ENCODE assay signal across 22 mouse cellular contexts in genomic region chr5:32177737-32178136, GRCm38 (mm10). TPM values are rescaled to one million over a fixed set of nuclear protein-coding genes. Genes with fewer than 3 reads are reported as not detected.
"Had no signal": no experiment of that assay in that cellular context is flagged by ENCODE, and none has a peak within 500 bp of the region (broad histone marks: within the 10 kb centered on the region; RNA-seq: fewer than 3 reads in every experiment).

No protein-coding gene starts in this region.

- H3K27ac ChIP-seq: liver, embryonic 14.5 days; midbrain, embryonic 10.5 days; midbrain, embryonic 13.5 days; midbrain, embryonic 15.5 days; neural tube, embryonic 13.5 days; neural tube, embryonic 15.5 days; stomach, embryonic 15.5 days; stomach, postnatal 0 days had no signal

- H3K4me2 ChIP-seq: lung, embryonic 14.5 days; midbrain, embryonic 13.5 days; midbrain, embryonic 15.5 days; neural tube, embryonic 13.5 days; neural tube, embryonic 15.5 days; stomach, embryonic 15.5 days had no signal

- H3K9ac ChIP-seq: liver, embryonic 14.5 days; lung, embryonic 14.5 days; midbrain, embryonic 13.5 days; midbrain, embryonic 15.5 days; neural tube, embryonic 13.5 days; neural tube, embryonic 15.5 days; stomach, embryonic 15.5 days had no signal

- H3K36me3 ChIP-seq: midbrain, embryonic 10.5 days; midbrain, embryonic 13.5 days; midbrain, embryonic 15.5 days; neural tube, embryonic 13.5 days; neural tube, embryonic 15.5 days; stomach, embryonic 15.5 days had no signal

- H3K4me3 ChIP-seq: midbrain, embryonic 10.5 days; midbrain, embryonic 13.5 days; midbrain, embryonic 15.5 days; myocyte; neural tube, embryonic 13.5 days; neural tube, embryonic 15.5 days; stomach, embryonic 15.5 days had no signal

- ATAC-seq: midbrain, embryonic 13.5 days; midbrain, embryonic 15.5 days had no signal

- DNase-seq: lung, adult 18-20 months; lung, embryonic 14.5 days; lung, postnatal 10 days; lung, postnatal 4 days; retina, postnatal 1 day; right cerebral cortex, adult 18-20 months; right cerebral cortex, postnatal 25 days; right cerebral cortex, postnatal 4 days; spleen, adult 18-20 months; thymus, adult 2 months; thymus, postnatal 36 days had no signal

- H3K4me1 ChIP-seq: midbrain, embryonic 10.5 days; midbrain, embryonic 13.5 days; midbrain, embryonic 15.5 days; neural tube, embryonic 13.5 days; neural tube, embryonic 15.5 days; stomach, embryonic 15.5 days had no signal

- H3K9me3 ChIP-seq: midbrain, embryonic 10.5 days; midbrain, embryonic 13.5 days; midbrain, embryonic 15.5 days; neural tube, embryonic 13.5 days; neural tube, embryonic 15.5 days; stomach, embryonic 15.5 days had no signal

- H3K27me3 ChIP-seq: midbrain, embryonic 13.5 days; midbrain, embryonic 15.5 days; neural tube, embryonic 13.5 days; neural tube, embryonic 15.5 days; stomach, embryonic 15.5 days had no signal

RNA-seq across cellular contexts. Expression of gene Plb1, which starts 54.8 kb away (rescaled TPM):
- total RNA-seq: megakaryocyte, adult 5-6 weeks; megakaryocyte-erythroid progenitor cell, adult 5-6 weeks had no signal
- polyA plus RNA-seq: midbrain, embryonic 13.5 days; neural tube, embryonic 13.5 days; neural tube, embryonic 15.5 days had no signal
